Mouse (Mus musculus): ENCODE measurements around the gene Ggps1. TPM values are rescaled to one million over a fixed set of nuclear protein-coding genes. Genes with fewer than 3 reads are reported as not detected.

Gene Ggps1
- polyA plus RNA-seq, 1 experiment = 8.6 TPM

DNA sequence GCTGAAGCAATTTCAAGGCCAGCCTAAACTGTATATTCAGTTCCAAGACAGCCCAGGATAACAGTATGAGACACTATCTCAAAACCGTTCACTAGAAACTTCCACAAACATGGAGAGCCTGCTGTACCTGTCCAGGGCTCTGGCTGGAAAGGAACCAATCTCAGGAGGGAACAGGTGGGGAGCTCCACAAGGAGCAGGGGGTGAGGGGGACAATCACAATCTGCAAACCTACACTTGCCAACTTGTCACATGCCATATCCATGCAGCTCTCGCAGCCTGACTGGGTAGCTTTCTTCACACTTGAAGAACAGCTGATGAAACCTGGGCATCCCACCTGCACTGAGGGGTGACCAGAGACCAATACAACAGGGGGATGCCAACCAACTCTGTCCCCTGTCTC, 49.3 kb downstream of the Ggps1 start:
- Histone ChIP-seq H3K36me3 (ENCODE audit: control insufficient read depth, insufficient read depth) (peaks cover 51% of the 10 kb centered on the region), H3K79me2 (ENCODE audit: control insufficient read depth, insufficient read depth) (no peaks in the 10 kb centered on the region), H3K27me3 (ENCODE audit: control insufficient read depth, insufficient read depth, insufficient read length) (no peaks in the 10 kb centered on the region), H3K79me3 (ENCODE audit: low read depth) (no peaks in the 10 kb centered on the region), H3K4me3 (ENCODE audit: insufficient read depth, poor library complexity, severe bottlenecking) (no peak overlapping the region), H3ac (ENCODE audit: control insufficient read depth, insufficient read length, low read depth) (no peak overlapping the region)
- no peak for TF ChIP-seq USF1 (IDR thresholded peaks at IDR 0.05; ENCODE audit: low read depth)
- no peak for TF ChIP-seq MYOD1 (IDR thresholded peaks at IDR 0.05; ENCODE audit: control insufficient read depth, insufficient read length, low read depth)

DNA sequence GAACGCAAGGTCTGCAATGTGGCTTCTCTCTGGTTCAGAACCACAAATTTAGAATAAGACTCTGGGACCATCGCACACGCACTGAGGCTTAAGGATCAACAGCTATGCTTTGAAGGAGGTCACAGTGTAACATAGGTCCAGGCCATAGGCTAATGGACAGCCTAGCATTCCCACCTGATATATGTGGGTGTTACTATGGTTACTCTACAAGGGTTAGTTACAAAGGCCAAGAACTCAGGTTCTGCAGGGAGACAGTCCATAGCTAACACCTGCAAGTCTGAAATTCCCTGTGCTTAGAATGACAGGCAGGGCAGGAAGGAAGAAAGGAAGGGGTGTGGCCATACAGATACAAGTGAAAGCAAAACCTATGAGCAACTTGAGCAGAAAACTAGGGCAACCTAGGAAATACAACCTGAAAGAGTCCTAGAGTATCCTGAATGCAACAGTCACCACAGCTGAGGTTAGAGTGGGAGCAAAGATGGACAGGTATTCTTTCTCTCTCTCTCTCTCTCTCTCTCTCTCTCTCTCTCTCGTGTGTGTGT, 51.8 kb downstream of the Ggps1 start:
- Histone ChIP-seq H3ac (ENCODE audit: control insufficient read depth, insufficient read length, low read depth) (no peak overlapping the region), H3K79me3 (ENCODE audit: low read depth) (no peaks in the 10 kb centered on the region), H3K4me3 (ENCODE audit: insufficient read depth, poor library complexity, severe bottlenecking) (no peak overlapping the region), H3K27me3 (ENCODE audit: control insufficient read depth, insufficient read depth, insufficient read length) (no peaks in the 10 kb centered on the region), H3K79me2 (ENCODE audit: control insufficient read depth, insufficient read depth) (no peaks in the 10 kb centered on the region), H3K36me3 (ENCODE audit: control insufficient read depth, insufficient read depth) (peaks cover 35% of the 10 kb centered on the region)
- TF ChIP-seq MYOD1 (IDR thresholded peaks at IDR 0.05; ENCODE audit: control insufficient read depth, insufficient read length, low read depth) (no peak), MAX (IDR thresholded peaks at IDR 0.05) (no peak), FOSL1 (IDR thresholded peaks at IDR 0.05; ENCODE audit: insufficient read depth, low read length, poor library complexity, severe bottlenecking) (no peak), CTCF (IDR thresholded peaks at IDR 0.05; ENCODE audit: control insufficient read depth, insufficient read depth, insufficient read length) (no peak)

DNA sequence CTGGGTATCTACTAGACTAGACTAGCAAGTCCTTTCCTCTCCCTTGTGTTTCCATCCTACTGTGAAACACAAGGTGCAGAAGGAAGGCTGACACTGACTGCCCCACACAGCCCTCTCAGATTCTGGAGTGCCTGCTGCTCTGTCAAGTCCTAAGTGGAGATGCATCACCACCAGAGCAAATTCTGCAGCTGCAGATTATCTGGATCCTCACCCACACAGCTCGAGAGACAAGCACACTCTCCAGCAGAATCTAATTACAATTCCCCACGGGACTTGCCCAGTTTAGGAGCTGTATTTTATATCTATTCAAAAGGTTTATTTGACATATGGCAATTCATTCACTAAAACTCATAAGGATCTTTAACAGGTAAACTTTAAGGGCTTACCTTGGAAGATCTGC, 57.2 kb downstream of the Ggps1 start:
- Histone ChIP-seq H3K4me3 (ENCODE audit: insufficient read depth, poor library complexity, severe bottlenecking) (no peak overlapping the region), H3K27me3 (ENCODE audit: control insufficient read depth, insufficient read depth, insufficient read length) (no peaks in the 10 kb centered on the region), H3K79me2 (ENCODE audit: control insufficient read depth, insufficient read depth) (no peaks in the 10 kb centered on the region), H3ac (ENCODE audit: control insufficient read depth, insufficient read length, low read depth) (no peak overlapping the region), H3K36me3 (ENCODE audit: control insufficient read depth, insufficient read depth) (peaks cover 53% of the 10 kb centered on the region), H3K79me3 (ENCODE audit: low read depth) (no peaks in the 10 kb centered on the region)
- no peak for TF ChIP-seq MYOG (IDR thresholded peaks at IDR 0.05; ENCODE audit: control insufficient read depth, extremely low read depth, insufficient read length)
- TF ChIP-seq CEBPB (IDR thresholded peaks at IDR 0.05; ENCODE audit: low read depth) = no peak
- TF ChIP-seq FOSL1 (IDR thresholded peaks at IDR 0.05; ENCODE audit: insufficient read depth, low read length, poor library complexity, severe bottlenecking) = no peak
- TF ChIP-seq MYOD1 (IDR thresholded peaks at IDR 0.05; ENCODE audit: control insufficient read depth, insufficient read length, low read depth) = no peak
- no peak for TF ChIP-seq CTCF (IDR thresholded peaks at IDR 0.05; ENCODE audit: control insufficient read depth, insufficient read depth, insufficient read length)
- TF ChIP-seq MAX (IDR thresholded peaks at IDR 0.05) = no peak
- TF ChIP-seq USF1 (IDR thresholded peaks at IDR 0.05; ENCODE audit: low read depth) = no peak

DNA sequence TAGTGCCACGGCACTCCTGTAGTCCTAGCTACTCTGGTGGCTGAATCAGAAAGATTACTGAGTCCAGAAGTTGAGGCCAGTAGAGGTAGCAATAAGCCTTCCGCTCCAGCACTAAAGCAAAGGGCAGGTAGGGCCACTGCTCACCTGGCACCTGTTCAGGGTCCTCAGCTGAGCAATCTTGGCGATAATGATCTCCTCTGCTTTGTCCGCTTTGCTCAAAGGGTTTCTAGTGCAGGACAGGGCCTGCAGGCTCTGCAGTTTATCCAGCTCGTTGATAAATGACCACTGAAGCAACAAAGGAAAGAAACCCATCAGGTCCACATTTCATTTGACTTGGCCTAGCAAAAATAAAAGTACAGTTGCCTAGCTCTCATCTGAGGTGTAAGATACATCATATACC, 58.3 kb downstream of the Ggps1 start:
- no peak for TF ChIP-seq FOSL1 (IDR thresholded peaks at IDR 0.05; ENCODE audit: insufficient read depth, low read length, poor library complexity, severe bottlenecking)
- no peak for TF ChIP-seq USF1 (IDR thresholded peaks at IDR 0.05; ENCODE audit: low read depth)
- no peak for TF ChIP-seq MAX (IDR thresholded peaks at IDR 0.05)
- no peak for TF ChIP-seq MYOD1 (IDR thresholded peaks at IDR 0.05; ENCODE audit: control insufficient read depth, insufficient read length, low read depth)
- Histone ChIP-seq H3K27me3 (ENCODE audit: control insufficient read depth, insufficient read depth, insufficient read length) (no peaks in the 10 kb centered on the region), H3K36me3 (ENCODE audit: control insufficient read depth, insufficient read depth) (peaks cover 56% of the 10 kb centered on the region), H3K79me2 (ENCODE audit: control insufficient read depth, insufficient read depth) (no peaks in the 10 kb centered on the region), H3K4me3 (ENCODE audit: insufficient read depth, poor library complexity, severe bottlenecking) (no peak overlapping the region), H3K79me3 (ENCODE audit: low read depth) (no peaks in the 10 kb centered on the region), H3ac (ENCODE audit: control insufficient read depth, insufficient read length, low read depth) (no peak overlapping the region)

DNA sequence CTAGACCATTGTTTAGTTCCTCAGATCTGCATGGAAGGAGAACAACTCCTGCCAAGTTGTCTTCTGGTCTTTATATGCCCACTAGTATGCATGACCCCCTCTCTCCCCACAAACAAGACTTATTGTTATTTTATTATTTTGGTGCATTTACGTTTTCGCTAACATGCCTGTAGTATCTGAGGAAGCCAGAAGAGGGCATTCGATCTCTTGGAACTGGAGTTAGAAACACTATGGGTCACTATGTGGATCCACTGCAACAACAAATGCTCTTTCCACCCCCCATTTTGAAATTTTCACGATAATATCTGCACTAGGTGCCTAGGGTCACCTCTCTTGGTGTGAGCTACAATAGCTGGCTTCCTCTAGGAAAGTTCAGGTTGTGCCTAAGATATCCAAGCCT, 59.2 kb downstream of the Ggps1 start:
- Histone ChIP-seq H3K79me2 (ENCODE audit: control insufficient read depth, insufficient read depth) (no peaks in the 10 kb centered on the region), H3K4me3 (ENCODE audit: insufficient read depth, poor library complexity, severe bottlenecking) (no peak overlapping the region), H3K79me3 (ENCODE audit: low read depth) (no peaks in the 10 kb centered on the region), H3ac (ENCODE audit: control insufficient read depth, insufficient read length, low read depth) (no peak overlapping the region), H3K36me3 (ENCODE audit: control insufficient read depth, insufficient read depth) (peaks cover 59% of the 10 kb centered on the region), H3K27me3 (ENCODE audit: control insufficient read depth, insufficient read depth, insufficient read length) (no peaks in the 10 kb centered on the region)
- TF ChIP-seq FOSL1 (IDR thresholded peaks at IDR 0.05; ENCODE audit: insufficient read depth, low read length, poor library complexity, severe bottlenecking) (no peak), CEBPB (IDR thresholded peaks at IDR 0.05; ENCODE audit: low read depth) (no peak), MYOG (IDR thresholded peaks at IDR 0.05; ENCODE audit: control insufficient read depth, extremely low read depth, insufficient read length) (no peak), MAX (IDR thresholded peaks at IDR 0.05) (no peak)

DNA sequence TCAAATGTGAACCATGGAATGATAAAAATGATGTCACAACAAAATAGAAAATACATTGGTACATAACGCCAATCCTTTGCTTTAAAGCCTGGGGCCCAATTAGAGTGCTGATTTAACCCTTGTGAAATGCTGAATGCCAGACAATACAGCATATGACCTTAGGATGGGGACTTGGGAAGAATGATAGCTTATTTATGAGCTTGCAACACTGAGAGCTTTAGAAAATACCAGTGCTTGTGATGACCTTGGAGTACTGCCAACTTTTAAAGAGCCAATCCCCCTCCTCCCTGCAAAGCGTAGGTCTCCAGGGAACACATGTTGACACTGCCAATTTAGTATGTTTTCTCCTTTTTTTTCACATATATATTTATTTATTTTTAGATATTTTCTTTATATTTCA, 60.6 kb downstream of the Ggps1 start:
- TF ChIP-seq MAX (IDR thresholded peaks at IDR 0.05) (no peak), MYOG (IDR thresholded peaks at IDR 0.05; ENCODE audit: control insufficient read depth, extremely low read depth, insufficient read length) (no peak), MYOD1 (IDR thresholded peaks at IDR 0.05; ENCODE audit: control insufficient read depth, insufficient read length, low read depth) (no peak), FOSL1 (IDR thresholded peaks at IDR 0.05; ENCODE audit: insufficient read depth, low read length, poor library complexity, severe bottlenecking) (no peak)
- no peaks in the 10 kb centered on the region for H3K79me2 ChIP-seq (ENCODE audit: control insufficient read depth, insufficient read depth)
- H3K27me3 ChIP-seq (ENCODE audit: control insufficient read depth, insufficient read depth, insufficient read length) = no peaks in the 10 kb centered on the region
- H3K4me3 ChIP-seq (ENCODE audit: insufficient read depth, poor library complexity, severe bottlenecking) = no peak overlapping the region
- no peaks in the 10 kb centered on the region for H3K79me3 ChIP-seq (ENCODE audit: low read depth)
- no peak overlapping the region for H3ac ChIP-seq (ENCODE audit: control insufficient read depth, insufficient read length, low read depth)
- H3K36me3 ChIP-seq (ENCODE audit: control insufficient read depth, insufficient read depth) = peaks cover 73% of the 10 kb centered on the region

Other genes starting within 250 kb of the Ggps1 start
- gene B3galnt2, start 109.0 kb downstream of the Ggps1 start, polyA plus RNA-seq (2012; fragmentation: generic; extraction: Trizol) = 16.8 TPM
- gene Tbce, start 23.9 kb downstream of the Ggps1 start, polyA plus RNA-seq (2012; fragmentation: generic; extraction: Trizol) = 17.2 TPM
- 3.2 TPM for gene Arid4b, start 256 bp downstream of the Ggps1 start, polyA plus RNA-seq (2012; fragmentation: generic; extraction: Trizol)